Mouse (Mus musculus) brain, adult 10 weeks (tissue): ENCODE measurements around the gene Abhd14b. TPM values are rescaled to one million over a fixed set of nuclear protein-coding genes. Genes with fewer than 3 reads are reported as not detected.

Experiments used
- polyA plus RNA-seq: library from polyadenylated mRNA; stranded (reverse); fragments of 350-450 nt; fragmentation: Illumina TruSeq; extraction: RNeasy Lipid Tissue Mini Kit (QIAGEN cat#74804); gene quantifications from one replicate; pipeline ENCODE4 v1.2.3, GENCODE M21; 2015; ENCODE audit warnings: low read depth, low replicate concordance

Abhd14b gene
- polyA plus RNA-seq: 23.2 TPM

DNA sequence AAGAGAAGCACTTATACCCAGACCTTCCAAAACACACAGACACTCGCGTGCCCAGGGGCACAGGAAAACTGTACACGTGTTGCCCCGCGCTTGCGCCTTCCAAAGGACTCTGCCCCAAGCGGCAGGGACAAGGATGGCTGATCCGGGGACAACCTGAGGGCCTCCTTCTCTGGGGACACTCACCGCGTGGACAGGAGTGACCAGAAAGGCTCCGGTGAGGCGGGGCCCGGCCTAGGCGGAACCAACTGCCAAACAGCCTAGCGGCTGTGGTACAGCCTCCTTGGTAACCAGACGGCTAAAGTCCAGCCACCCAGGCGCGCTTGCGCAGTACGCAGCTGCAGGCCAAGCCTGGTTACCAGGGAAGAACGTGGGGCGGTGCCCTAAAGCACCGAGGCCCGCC, at the start of gene Abhd14b, which contains the start of gene Abhd14a:
Abhd14b (plus strand) TSS at position 112 of the 400 bp plus-strand sequence.
Abhd14a (minus strand) TSS at position 331 of the 400 bp plus-strand sequence.

DNA sequence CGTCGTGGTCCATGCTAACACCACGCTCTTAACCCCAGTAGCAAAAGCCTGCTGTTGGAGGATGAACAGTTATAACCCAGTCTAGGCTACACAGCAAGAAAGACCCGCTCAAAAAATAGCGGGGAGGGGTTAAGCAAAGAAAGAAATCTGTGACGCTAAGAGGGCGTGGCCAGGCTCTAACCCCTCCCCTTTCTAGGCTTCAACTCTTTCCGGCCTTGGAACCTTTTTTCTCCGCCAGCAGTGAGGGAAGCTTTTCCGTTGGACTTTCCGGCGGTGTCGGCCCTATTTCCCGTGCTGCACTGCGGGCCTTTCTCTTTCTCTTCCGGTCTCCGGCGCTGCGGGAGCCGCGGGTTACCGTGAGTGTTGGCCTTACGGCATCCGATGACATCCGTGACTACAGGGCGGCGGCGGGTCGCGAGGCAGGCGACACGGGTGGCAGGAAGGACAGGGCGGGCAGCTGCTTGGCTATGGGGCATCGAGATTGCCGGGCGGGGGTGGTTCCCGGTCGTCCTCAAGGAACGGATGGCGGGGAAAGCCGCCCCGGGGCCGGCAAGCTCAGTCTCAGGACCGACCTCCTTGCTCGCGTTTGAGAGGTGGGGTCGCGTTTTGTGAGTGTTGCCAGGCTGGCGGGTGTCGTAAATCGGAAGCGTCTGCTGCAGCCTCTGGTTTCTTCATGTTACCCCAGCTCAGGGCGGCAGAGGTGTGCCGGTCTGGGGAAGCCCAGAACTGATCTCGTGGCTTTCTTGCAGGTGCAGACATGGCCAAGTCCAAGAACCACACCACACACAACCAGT, 17.8 kb upstream of the Abhd14b start, which contains the start of gene Rpl29:
Rpl29 (plus strand) TSS at position 234 of the 794 bp plus-strand sequence.

DNA sequence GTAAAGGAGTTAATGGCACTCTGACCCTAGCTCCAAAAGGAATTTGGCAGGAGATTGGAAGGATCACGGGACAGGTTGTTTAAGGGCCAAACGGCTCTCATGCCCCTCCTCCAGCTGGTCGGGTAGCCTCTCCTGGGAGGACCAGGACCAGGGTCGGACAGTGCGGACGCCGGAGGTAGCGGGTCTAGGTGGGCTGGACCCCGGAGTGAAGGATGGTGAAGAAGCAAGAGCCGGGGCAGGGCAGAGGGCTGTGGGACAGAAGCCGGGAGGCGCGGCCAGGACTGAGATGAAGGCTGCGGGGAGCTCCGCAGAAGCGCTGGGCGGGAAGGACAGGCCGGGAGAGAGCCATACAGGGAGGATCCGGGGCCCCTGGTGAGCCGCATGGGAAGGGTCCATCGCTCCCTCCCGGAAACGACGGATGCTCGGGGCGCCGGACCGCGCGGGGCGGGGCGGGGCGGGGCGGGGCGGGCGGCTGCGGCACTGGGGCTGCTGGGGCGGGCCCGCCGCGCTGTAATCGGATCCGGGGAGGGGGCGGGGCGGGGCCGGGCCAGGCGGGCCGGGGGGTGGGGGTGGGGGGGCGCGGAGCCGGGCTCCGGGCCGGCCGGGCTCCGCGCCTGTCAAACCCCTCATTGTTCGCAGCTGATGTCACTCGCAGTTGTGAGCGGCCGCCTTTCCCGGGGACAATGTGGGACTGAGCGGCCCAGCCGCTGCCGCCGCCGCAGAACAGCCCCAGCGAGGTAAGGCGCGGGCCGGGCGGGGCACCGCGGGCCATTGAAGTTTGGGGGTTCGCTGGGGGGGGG, 6.2 kb downstream of the Abhd14b start, which contains the start of gene Pcbp4:
Pcbp4 (plus strand) TSS at position 21 of the 800 bp plus-strand sequence.

DNA sequence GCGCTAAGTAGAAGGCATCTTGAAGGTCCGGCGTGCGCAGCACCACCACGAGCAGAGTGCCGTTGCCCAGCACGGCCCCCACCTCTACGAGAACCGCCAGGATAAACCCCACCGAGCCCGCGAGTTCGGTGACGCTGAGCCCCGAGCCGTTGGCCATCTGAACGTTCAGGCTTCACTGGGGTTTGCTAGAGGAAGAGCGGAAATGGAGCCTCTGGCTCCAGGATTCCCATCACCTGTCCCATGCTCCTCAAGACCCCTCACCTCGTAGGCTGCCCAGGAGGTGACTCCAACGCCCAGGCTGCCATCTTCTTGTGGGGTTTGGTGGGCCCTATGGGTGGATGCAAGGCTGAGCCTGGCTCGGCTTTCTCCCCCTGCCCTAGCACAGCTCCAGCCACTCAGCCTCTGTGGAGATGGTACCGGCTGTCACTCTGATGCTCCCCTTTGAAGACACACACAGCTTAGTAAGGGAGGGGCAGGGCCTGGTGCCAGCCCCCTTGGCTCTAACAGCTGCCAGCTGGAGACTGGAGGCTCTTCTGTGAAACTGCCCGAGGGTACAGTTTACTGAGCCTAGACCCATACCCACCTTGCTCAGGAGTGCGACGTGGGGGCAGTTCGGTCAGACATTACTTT, 18.4 kb downstream of the Abhd14b start, which contains the start of gene Gpr62:
Gpr62 (minus strand) TSS at position 368 of the 630 bp plus-strand sequence.

DNA sequence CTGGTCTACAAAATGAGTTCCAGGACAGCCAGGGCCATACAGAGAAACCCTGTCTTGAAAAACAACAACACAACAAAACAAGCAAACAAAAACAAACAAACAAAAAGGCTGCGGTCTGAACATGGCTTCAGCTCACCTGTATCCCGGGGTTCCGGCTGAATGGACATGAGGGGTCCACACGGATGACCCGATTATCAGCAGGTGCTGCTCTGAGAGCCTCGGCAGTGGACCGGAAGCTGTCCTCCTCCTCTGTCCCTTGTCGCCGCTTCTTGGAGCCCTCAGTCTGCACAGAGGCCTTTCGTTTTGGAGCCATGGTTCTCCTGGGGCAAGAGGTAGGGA, 28.4 kb downstream of the Abhd14b start, which contains the start of gene Rrp9:
Rrp9 (plus strand) TSS at position 301 of the 339 bp plus-strand sequence.

DNA sequence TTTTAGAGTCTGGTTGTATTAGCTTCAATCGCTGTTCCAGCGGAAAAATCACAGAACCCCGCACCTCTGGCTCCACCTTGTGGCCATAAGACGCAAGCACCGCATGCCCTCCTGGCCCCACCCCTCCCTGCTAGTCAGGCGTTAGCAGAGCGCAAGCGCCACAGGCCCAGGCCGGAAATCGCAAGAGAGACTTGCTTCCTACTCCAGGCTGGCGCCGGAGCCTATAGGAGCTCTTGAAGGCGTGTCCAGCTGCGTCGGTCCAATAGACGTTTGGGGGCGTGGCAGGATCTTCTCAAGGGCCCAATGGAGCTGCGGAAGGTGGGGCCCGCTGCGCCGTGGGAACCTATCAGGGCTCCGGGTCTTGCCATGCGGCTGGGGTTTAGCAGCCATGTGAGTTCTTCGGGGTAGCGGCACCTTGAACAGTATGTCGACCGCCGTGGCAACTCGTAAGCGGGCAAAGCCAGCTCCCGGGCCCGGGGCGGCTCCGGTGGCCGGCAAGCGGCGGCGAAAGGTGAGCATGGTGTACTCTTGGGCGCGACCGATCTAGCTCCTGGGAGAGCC, 29.7 kb downstream of the Abhd14b start, which contains the start of gene Parp3:
Parp3 (minus strand) TSS at position 26 of the 561 bp plus-strand sequence.

DNA sequence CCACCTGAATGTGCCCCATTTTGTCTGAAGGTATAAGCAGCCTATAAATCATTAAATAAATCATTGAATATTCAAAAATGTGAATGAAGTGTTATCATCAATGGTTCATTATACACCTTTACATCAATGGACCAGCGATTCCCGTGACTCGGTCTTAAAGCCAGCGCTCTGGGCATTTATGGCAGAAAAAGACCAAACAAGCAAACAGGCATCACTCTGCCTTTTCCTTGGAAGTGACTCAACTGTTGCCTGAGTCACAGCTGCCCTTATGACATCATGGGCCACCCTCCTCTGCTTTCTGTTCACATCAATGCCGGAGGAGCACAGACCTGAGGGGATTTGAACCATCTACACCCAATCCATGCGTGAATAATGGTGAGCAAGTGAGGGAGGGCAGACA, 52.4 kb downstream of the Abhd14b start, which contains the start of gene Iqcf1:
Iqcf1 (plus strand) TSS at position 301 of the 400 bp plus-strand sequence.

Other genes starting within 250 kb of the Abhd14b start
- gene Ppm1m, start 247.7 kb upstream of the Abhd14b start, polyA plus RNA-seq: 33.0 TPM
- gene Twf2, start 244.4 kb upstream of the Abhd14b start, polyA plus RNA-seq: 67.1 TPM
- 0.61 TPM for gene Tlr9, start 224.9 kb upstream of the Abhd14b start, polyA plus RNA-seq
- gene Alas1, start 198.8 kb upstream of the Abhd14b start, polyA plus RNA-seq: 108 TPM
- 22.6 TPM for gene Poc1a, start 166.4 kb upstream of the Abhd14b start, polyA plus RNA-seq
- gene Dusp7, start 78.8 kb upstream of the Abhd14b start, polyA plus RNA-seq: 43.8 TPM
- gene Rpl29, start 18.0 kb upstream of the Abhd14b start, polyA plus RNA-seq: 573 TPM
- 19.3 TPM for gene Acy1, start 9.1 kb upstream of the Abhd14b start, polyA plus RNA-seq
- gene Abhd14a, start 219 bp downstream of the Abhd14b start, polyA plus RNA-seq: 52.0 TPM
- 165 TPM for gene Pcbp4, start 5.8 kb downstream of the Abhd14b start, polyA plus RNA-seq
- gene Gpr62, start 18.5 kb downstream of the Abhd14b start, polyA plus RNA-seq: 10.9 TPM
- gene Rrp9, start 28.5 kb downstream of the Abhd14b start, polyA plus RNA-seq: 37.0 TPM
- gene Parp3, start 29.5 kb downstream of the Abhd14b start, polyA plus RNA-seq: 4.1 TPM
- not detected for gene Iqcf1, start 52.5 kb downstream of the Abhd14b start, polyA plus RNA-seq
- not detected for gene Iqcf5, start 67.1 kb downstream of the Abhd14b start, polyA plus RNA-seq
- not detected for gene Iqcf3, start 114.2 kb downstream of the Abhd14b start, polyA plus RNA-seq
- gene Iqcf4, start 123.5 kb downstream of the Abhd14b start, polyA plus RNA-seq: not detected
- gene Iqcf6, start 179.1 kb downstream of the Abhd14b start, polyA plus RNA-seq: not detected
- 19.8 TPM for gene Grm2, start 208.6 kb downstream of the Abhd14b start, polyA plus RNA-seq
- 89.0 TPM for gene Tex264, start 238.5 kb downstream of the Abhd14b start, polyA plus RNA-seq